Mouse (Mus musculus) c-Kit-positive CD71-positive TER-119-negative erythroid progenitor cells, embryonic 14.5 days (primary cell): Measurements from ENCODE around the gene Tmem178.

Experiments used
- DNase-seq: peaks from one replicate; pipeline ENCODE4 v3.0.0-alpha.2; 2013; ENCODE audit warnings: low read depth

Gene Tmem178

GRCm38 (mm10) chr17:80944530-80945198 is at the start of gene Tmem178:
Gene Tmem178 (plus strand): TSS chr17:80944632.
- DNase-seq: no peak

- DNase-seq: no peak
These were observed 48.0 kb upstream of the Tmem178 start for GRCm38 (mm10) chr17:80896481-80896880.

- no peak for DNase-seq
These were observed 46.6 kb upstream of the Tmem178 start for GRCm38 (mm10) chr17:80897709-80898440.

GRCm38 (mm10) chr17:80899513-80900199 is 44.8 kb upstream of the Tmem178 start:
- no peak for DNase-seq

- DNase-seq: no peak
These were observed 44.3 kb upstream of the Tmem178 start for GRCm38 (mm10) chr17:80900200-80900520.

- no peak for DNase-seq
These were observed 42.5 kb upstream of the Tmem178 start for GRCm38 (mm10) chr17:80901885-80902284.

GRCm38 (mm10) chr17:80903121-80903875 is 41.1 kb upstream of the Tmem178 start:
- DNase-seq: no peak

- DNase-seq: no peak
These were observed 40.4 kb upstream of the Tmem178 start for GRCm38 (mm10) chr17:80904061-80904460.

GRCm38 (mm10) chr17:80915666-80916065 is 28.8 kb upstream of the Tmem178 start:
- no peak for DNase-seq

GRCm38 (mm10) chr17:80919261-80919660 is 25.2 kb upstream of the Tmem178 start:
- no peak for DNase-seq

GRCm38 (mm10) chr17:80921286-80922134 is 22.9 kb upstream of the Tmem178 start:
- no peak for DNase-seq

GRCm38 (mm10) chr17:80925554-80925953 is 18.9 kb upstream of the Tmem178 start:
- no peak for DNase-seq

GRCm38 (mm10) chr17:80927151-80927550 is 17.3 kb upstream of the Tmem178 start:
- DNase-seq: no peak

- no peak for DNase-seq
These were observed 11.7 kb upstream of the Tmem178 start for GRCm38 (mm10) chr17:80932716-80933115.

- no peak for DNase-seq
These were observed 10.9 kb upstream of the Tmem178 start for GRCm38 (mm10) chr17:80933401-80934029.

- DNase-seq: no peak
These were observed 8.5 kb upstream of the Tmem178 start for GRCm38 (mm10) chr17:80935807-80936519.

- no peak for DNase-seq
These were observed 7.9 kb upstream of the Tmem178 start for GRCm38 (mm10) chr17:80936521-80936920.

GRCm38 (mm10) chr17:80939833-80940232 is 4.6 kb upstream of the Tmem178 start:
- DNase-seq: no peak

- no peak for DNase-seq
These were observed 2.6 kb upstream of the Tmem178 start for GRCm38 (mm10) chr17:80941857-80942256.

GRCm38 (mm10) chr17:80943835-80944529 is 450 bp upstream of the Tmem178 start:
- no peak for DNase-seq
